Mouse (Mus musculus): ENCODE data around the gene Pitpnb.

GRCm38 (mm10) chr5:111378126-111378993, 47.8 kb downstream of the Pitpnb start:
- no peak for TF ChIP-seq POLR2A (IDR thresholded peaks at IDR 0.05; ENCODE audit: control insufficient read depth, low read depth, low read length)
- TF ChIP-seq CTCF (IDR thresholded peaks at IDR 0.05; ENCODE audit: control insufficient read depth, insufficient read depth, insufficient replicate concordance, low read depth, low read length), result no peak
